Mouse (Mus musculus) limb, embryonic 13.5 days (tissue): ENCODE results near the gene Tmem50a. TPM values are rescaled to one million over a fixed set of nuclear protein-coding genes. Genes with fewer than 3 reads are reported as not detected.
"Not testable (repeated sequence)": the region's sequence is repeated elsewhere in the genome, so short reads cannot be mapped to it uniquely, and the experiment has no call there.

Source experiments
- ATAC-seq: fragments of 200-750 bp; cut with Nextera tagmentation; 2 replicates; pipeline ENCODE4 v1.8.0; 2017; ENCODE audit warnings: low read depth, moderate number of reproducible peaks, moderate TSS enrichment; ENCODE audit not compliant: low FRiP score
- H3K27ac ChIP-seq: fragments of 300-500 bp; sonication (generic); 2 replicates; pipeline ENCODE4 v1.5.1; 2015; ENCODE audit warnings: inconsistent platforms, mild to moderate bottlenecking, moderate library complexity
- H3K27me3 ChIP-seq: fragments of 300-500 bp; sonication (generic); 2 replicates; pipeline ENCODE4 v1.6.1; 2015; ENCODE audit warnings: mild to moderate bottlenecking, inconsistent platforms
- H3K36me3 ChIP-seq: fragments of 300-500 bp; sonication (generic); 2 replicates; pipeline ENCODE4 v1.6.1; 2015; ENCODE audit warnings: inconsistent platforms, mild to moderate bottlenecking, moderate library complexity
- H3K4me1 ChIP-seq: fragments of 300-500 bp; sonication (generic); 2 replicates; pipeline ENCODE4 v1.6.1; 2015; ENCODE audit warnings: inconsistent platforms
- H3K4me2 ChIP-seq: fragments of 300-500 bp; sonication (generic); replicated peaks from 2 replicates; pipeline ENCODE4 v1.6.1; 2015; ENCODE audit warnings: inconsistent platforms, mild to moderate bottlenecking, moderate library complexity
- H3K4me3 ChIP-seq: fragments of 300-500 bp; sonication (generic); 2 replicates; pipeline ENCODE4 v1.5.1; 2015; ENCODE audit warnings: moderate library complexity, mild to moderate bottlenecking, inconsistent platforms
- H3K9ac ChIP-seq: fragments of 300-500 bp; sonication (generic); 2 replicates; pipeline ENCODE4 v1.6.1; 2015; ENCODE audit warnings: mild to moderate bottlenecking, inconsistent platforms
- H3K9me3 ChIP-seq: fragments of 300-500 bp; sonication (generic); 2 replicates; pipeline ENCODE4 v1.6.1; 2016; ENCODE audit warnings: inconsistent platforms
- WGBS: fragments of 180-500 bp; shearing (Covaris S2); methylation state at CpG from one replicate; pipeline ENCODE4 v1.1.7; 2015; 5-methylcytosine and 5-hydroxymethylcytosine counted together
- polyA plus RNA-seq: library from polyadenylated mRNA; unstranded; fragments of >200 nt; fragmentation: Nextera tagmentation; extraction: Ambion mirVana; gene quantifications from 2 replicates; pipeline ENCODE4 v1.2.1, GENCODE M21; 2015

Gene Tmem50a
- polyA plus RNA-seq, 1 experiment from 2014 or later, result 187 TPM

DNA sequence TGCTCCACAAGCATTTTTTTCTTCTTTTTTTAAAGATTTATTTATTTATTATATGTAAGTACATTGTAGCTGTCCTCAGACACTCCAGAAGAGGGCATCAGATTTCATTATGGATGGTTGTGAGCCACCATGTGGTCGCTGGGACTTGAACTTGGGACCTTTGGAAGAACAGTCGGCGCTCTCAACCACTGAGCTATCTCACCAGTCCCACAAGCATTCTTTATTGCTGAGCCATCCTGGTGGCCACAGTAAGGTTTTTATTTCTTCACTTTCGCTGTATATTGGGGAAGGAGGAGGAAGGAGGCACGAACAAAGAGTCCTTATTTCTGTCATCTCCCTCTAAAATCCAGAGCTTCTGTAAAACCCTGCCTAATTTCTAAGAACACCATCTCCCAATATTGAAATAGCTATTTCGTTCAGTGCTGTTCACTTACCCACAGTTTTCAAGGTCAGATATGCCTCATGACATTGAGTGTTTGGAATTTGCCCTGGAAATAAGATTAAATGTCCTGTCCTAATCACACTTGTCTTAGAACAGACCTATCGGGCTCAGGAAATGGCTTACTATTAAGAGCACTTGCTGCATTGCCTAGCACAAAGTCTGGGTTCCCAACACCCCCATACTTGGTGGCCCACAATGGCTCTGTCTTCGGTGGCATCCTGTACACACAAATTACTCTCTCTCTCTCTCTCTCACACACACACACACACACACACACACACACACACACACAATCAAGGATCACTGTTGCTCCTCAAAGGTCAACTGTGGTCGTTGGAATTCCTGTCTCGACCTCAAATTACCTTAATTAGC lies 7.5 kb upstream of the Tmem50a start:
- Histone ChIP-seq H3K4me3 (peak overlapping the region; percentile 81), H3K27ac (peak overlapping the region; percentile 82), H3K4me1 (peaks cover 14% of the 10 kb centered on the region), H3K4me2 (peak overlapping the region; percentile 74), H3K9ac (peak overlapping the region; percentile 67), H3K9me3 (no peaks in the 10 kb centered on the region), H3K27me3 (no peaks in the 10 kb centered on the region), H3K36me3 (peaks cover 21% of the 10 kb centered on the region)
- whole genome bisulfite sequencing, result 62% methylated on average over 10 of the region's 10 CpGs
- no peak for ATAC-seq

DNA sequence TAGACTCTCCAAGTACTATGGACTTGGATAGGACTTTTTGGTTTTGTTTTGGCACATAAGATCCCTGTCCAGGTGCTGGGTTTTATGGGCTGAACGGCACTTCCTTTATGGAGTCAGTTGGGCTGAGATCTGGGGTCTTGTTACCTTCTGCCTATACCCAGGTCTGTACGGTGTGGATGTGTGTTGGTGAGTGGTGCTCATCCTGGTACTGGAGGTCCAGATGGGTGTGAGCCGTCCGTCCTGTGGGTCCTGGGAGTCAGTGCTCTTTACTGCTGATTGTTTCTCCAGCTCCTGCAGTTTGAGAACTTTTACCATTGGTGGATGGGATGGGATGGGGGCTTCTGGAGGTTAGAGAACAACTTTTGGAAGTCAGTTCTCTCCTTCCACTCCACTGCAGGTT lies 6.9 kb upstream of the Tmem50a start:
- no peak for ATAC-seq
- H3K4me1 ChIP-seq, result peaks cover 14% of the 10 kb centered on the region
- no peak overlapping the region for H3K4me2 ChIP-seq
- H3K9me3 ChIP-seq, result no peaks in the 10 kb centered on the region
- WGBS, result 80% methylated on average over 4 of the region's 4 CpGs
- no peaks in the 10 kb centered on the region for H3K27me3 ChIP-seq
- H3K36me3 ChIP-seq, result peaks cover 16% of the 10 kb centered on the region
- H3K4me3 ChIP-seq, result no peak overlapping the region
- H3K27ac ChIP-seq, result no peak overlapping the region
- H3K9ac ChIP-seq, result no peak overlapping the region

DNA sequence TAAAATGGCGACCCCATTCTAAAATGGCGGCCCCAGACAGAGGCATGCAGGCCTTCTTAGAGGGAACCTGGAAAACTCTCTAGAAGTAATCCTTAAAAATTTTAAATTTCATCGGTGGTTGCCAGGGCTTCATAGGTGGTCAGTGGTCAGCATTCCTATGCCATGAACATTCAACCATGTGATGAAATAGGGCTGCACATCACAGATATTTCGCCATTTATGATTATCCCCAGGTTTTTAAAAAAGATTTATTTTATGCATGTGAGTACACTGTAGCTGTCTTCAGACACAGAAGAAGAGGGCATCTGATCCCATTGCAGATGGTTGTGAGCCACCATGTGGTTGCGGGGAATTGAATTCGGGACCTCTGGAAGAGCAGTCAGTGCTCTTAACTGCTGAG lies 5.8 kb upstream of the Tmem50a start:
- no peak overlapping the region for H3K9ac ChIP-seq
- no peak overlapping the region for H3K27ac ChIP-seq
- WGBS, result 92% methylated on average over 6 of the region's 6 CpGs
- H3K9me3 ChIP-seq, result no peaks in the 10 kb centered on the region
- ATAC-seq, result no peak
- peaks cover 6% of the 10 kb centered on the region for H3K4me1 ChIP-seq
- H3K27me3 ChIP-seq, result no peaks in the 10 kb centered on the region
- no peak overlapping the region for H3K4me2 ChIP-seq
- no peak overlapping the region for H3K4me3 ChIP-seq
- H3K36me3 ChIP-seq, result peaks cover 5% of the 10 kb centered on the region

DNA sequence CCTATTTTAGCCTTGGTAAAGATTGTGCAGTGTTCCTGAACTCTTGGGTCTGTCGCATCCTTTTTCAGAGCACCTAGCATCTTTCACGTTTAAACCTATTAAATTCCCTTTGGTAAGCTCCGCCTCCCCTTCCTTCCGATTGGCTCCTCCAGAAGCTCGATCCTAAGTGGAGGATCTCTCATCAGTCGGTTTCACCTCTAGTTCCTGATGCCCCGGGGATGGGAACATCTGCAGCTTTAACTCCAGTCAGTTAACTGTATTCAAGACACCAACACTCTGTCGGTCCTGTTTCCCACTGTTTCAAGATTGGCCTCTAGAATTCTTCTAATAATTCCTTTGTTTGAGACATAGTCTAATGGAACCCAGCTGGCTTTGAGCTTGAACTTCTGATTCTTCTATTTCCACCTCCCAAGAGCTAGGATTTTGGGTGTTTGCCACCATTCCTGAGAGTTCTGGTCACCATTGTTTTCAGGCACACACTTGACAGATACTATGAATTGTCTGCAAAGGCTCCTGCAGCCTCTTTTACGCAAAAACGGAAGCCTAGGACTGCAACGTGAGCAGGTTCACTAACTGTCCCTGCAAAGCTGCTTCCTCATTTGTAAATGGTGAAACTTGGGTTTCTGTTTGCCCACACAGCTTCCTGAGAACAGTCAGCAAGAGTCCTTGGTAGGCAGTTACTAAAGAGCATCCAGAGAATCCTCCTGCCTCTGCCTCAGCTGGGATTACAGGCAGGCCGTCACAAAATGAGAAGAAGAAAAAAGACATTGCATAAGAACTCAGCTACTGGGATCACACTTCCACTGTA lies 5.1 kb upstream of the Tmem50a start:
- Histone ChIP-seq H3K4me1 (peaks cover 7% of the 10 kb centered on the region), H3K27me3 (no peaks in the 10 kb centered on the region), H3K4me2 (no peak overlapping the region), H3K36me3 (no peaks in the 10 kb centered on the region), H3K9me3 (no peaks in the 10 kb centered on the region), H3K27ac (no peak overlapping the region), H3K9ac (no peak overlapping the region), H3K4me3 (no peak overlapping the region)
- no peak for ATAC-seq
- WGBS, result 40% methylated on average over 12 of the region's 12 CpGs

DNA sequence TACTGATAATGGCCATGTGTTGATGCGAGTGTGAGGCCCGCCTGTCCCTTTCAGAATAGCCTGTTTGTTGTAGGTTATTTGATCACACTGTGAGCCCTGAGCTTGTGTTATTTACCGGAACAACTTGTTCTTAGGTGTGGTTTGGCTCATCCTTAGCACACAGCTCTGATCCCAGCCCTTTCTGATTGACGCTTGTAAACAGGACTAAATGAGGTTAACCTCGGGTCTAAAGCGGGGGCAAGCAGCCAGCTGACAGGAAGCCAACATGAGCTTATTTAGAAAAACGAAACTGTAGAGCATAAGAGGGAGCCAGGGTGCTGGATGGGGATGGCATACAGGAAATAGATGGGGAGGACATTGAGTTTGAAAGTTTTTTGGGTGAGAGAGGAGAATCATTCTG lies 3.6 kb upstream of the Tmem50a start:
- H3K27ac ChIP-seq, result no peak overlapping the region
- no peak overlapping the region for H3K9ac ChIP-seq
- no peaks in the 10 kb centered on the region for H3K9me3 ChIP-seq
- no peaks in the 10 kb centered on the region for H3K27me3 ChIP-seq
- WGBS, result 57% methylated on average over 7 of the region's 7 CpGs
- no peak overlapping the region for H3K4me2 ChIP-seq
- H3K4me1 ChIP-seq, result peaks cover 13% of the 10 kb centered on the region
- H3K36me3 ChIP-seq, result no peaks in the 10 kb centered on the region
- no peak overlapping the region for H3K4me3 ChIP-seq
- no peak for ATAC-seq

DNA sequence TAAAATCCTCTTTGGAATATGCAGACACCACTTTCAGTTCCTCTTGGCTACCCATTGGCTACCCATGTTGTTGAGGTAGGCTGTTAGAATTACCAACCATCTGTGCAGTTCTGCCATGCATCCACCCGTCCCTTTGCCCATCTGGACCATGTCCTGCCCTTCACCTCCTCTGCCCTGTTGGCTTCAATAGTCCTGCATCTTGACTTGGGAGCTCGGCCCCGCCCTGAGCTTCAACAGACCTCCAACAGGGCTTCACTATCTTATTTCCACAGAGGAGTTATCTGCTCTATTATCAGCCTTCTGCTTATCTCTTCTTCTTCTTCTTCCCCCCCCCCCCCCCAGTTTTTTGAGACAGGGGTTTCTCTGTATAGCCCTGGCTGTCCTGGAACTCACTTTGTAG lies 2.4 kb upstream of the Tmem50a start:
- ATAC-seq, result no peak
- H3K4me1 ChIP-seq, result peaks cover 18% of the 10 kb centered on the region
- H3K36me3 ChIP-seq, result peaks cover 2% of the 10 kb centered on the region
- H3K4me3 ChIP-seq, result no peak overlapping the region
- no peak overlapping the region for H3K27ac ChIP-seq
- no peaks in the 10 kb centered on the region for H3K27me3 ChIP-seq
- H3K4me2 ChIP-seq, result no peak overlapping the region
- H3K9ac ChIP-seq, result no peak overlapping the region
- no peaks in the 10 kb centered on the region for H3K9me3 ChIP-seq
- 75% methylated on average over 3 of the region's 3 CpGs for WGBS

DNA sequence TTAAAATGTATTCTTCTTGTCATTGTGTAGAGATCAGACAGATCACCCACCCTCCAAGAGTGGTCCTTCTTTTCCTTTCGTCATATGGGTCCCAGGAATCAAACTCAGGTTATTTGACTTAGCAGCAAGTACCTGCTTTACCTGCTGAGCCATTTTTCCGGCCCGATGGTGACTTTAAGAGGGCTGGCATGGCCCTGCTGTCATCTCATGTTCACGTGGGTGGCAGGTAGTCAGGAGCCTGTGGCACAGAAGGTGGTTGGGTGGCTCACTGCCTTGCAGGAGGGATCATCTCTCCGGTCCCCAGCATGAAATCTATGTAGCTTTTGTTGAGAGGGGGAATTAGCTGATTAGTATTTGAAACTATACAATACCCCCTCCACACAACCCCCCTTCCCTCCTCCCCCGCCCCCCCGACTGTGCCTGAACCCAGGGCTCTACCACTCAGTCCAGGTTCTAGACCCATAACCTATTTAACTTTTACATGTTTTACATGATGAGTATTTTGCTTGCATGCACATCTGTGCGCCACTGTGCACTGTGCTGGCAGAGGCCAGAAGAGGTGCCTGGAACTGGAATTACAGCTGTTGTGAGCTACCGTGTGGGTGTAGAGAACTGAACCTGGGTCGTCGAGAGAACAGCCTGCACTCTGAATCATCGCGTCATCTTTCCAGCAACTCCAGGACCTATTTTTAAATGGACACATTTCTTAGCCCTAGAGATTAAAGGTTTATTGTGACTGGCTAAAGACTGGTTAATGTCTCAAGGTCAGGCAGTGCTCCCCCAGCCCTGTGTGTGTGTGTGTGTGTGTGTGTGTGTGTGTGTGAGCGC lies 613 bp upstream of the Tmem50a start:
- H3K9me3 ChIP-seq, result no peaks in the 10 kb centered on the region
- peak overlapping the region; percentile 94; the same call in 1 of the 2 replicates for H3K9ac ChIP-seq
- peak overlapping the region; percentile 79 for H3K4me2 ChIP-seq
- peaks cover 18% of the 10 kb centered on the region for H3K4me1 ChIP-seq
- WGBS, result 54% methylated on average over 14 of the region's 14 CpGs
- no peaks in the 10 kb centered on the region for H3K27me3 ChIP-seq
- no peak overlapping the region for H3K27ac ChIP-seq
- peaks cover 18% of the 10 kb centered on the region for H3K36me3 ChIP-seq
- peak; percentile 3; the same call in 1 of the 2 replicates for ATAC-seq
- peak overlapping the region; percentile 96 for H3K4me3 ChIP-seq

DNA sequence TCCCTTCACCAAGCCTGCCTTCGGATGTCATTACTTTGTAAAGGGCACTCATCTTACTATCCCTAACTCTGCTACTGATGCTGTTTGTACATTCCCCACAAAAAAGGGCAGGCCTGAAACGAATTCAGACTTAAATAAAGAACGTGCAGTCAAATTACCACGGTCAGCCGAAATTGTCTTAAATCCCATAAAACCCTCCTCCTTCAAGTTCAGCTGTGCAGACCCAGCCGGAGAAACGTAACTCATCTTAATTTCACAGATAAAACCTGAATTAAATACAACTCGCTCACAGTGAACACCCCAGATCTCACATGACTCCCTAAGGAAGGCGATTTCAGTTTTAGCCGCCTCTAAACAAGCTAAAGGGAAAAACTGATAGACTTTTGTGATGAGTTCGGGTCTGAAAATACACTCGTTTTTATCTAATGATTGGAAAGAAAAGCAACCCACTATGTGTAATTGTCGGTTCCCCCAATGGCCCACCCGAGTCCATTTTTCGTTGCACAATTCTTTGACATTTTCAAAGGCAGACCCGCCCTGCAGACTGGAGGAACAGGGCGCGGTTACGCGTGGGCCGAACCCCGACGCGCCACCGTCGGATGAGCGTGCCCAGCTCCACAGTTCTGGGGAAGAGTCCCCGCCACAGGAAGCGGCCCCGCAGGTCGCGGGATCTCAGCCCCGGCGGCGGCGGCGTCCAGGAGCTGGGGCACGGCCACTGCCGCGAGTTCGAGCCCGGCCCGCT lies 531 bp downstream of the Tmem50a start:
- Histone ChIP-seq H3K4me2 (peak overlapping the region; percentile 79), H3K9me3 (no peaks in the 10 kb centered on the region), H3K36me3 (peaks cover 24% of the 10 kb centered on the region), H3K4me3 (peak overlapping the region; percentile 96), H3K9ac (peak overlapping the region; percentile 94), H3K27ac (peak overlapping the region; percentile 88), H3K4me1 (peaks cover 18% of the 10 kb centered on the region), H3K27me3 (no peaks in the 10 kb centered on the region)
- peak; percentile 70 for ATAC-seq
- under 1% methylated on average over 42 of the region's 43 CpGs for WGBS

DNA sequence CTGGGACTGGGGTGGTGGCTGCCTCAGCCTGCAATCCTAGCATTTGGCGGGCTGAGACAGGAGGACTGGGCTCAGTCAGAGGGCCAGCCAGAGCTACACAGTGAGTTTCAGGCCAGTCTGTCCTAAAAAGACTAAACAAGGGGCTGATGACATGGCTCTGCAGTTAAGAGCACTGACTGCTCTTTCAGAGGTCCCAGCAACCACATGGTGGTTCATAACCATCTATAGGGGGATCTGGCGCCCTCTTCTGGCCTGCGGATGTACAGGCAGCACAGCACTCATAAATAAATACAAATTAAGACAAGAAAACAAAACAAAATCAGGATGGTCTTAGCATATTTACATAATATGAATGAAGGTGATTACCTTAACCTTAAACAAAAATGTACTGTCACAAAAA lies 1.4 kb downstream of the Tmem50a start:
- WGBS, result 31% methylated on average over 3 of the region's 3 CpGs
- no peak for ATAC-seq

DNA sequence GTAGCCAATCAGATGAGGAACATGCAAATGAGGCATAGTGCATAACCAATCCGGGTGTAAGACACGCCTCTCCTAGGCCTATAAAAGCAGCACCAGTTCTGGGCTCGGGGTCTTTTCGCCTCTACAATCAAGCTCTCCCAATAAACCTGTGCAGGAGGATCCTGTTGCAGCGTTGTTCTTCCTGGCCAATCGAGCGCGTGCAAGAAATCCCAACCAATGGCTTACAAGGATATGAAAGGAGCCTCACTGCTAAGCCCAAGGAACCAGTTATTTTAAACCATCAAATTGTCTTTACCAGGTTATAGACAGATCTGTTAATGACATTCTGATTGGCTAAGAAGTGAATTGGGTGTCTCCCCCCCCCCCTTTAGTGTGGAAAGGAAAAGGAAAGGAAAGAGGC lies 3.4 kb downstream of the Tmem50a start:
- H3K4me3 ChIP-seq, H3K9me3 ChIP-seq, H3K4me2 ChIP-seq, H3K27ac ChIP-seq, H3K27me3 ChIP-seq, H3K9ac ChIP-seq, ATAC-seq: not testable (repeated sequence)
- Histone ChIP-seq H3K36me3 (peaks cover 53% of the 10 kb centered on the region), H3K4me1 (peaks cover 18% of the 10 kb centered on the region)
- 92% methylated on average over 7 of the region's 8 CpGs for WGBS

More for the DNA sequence above, 1.4 kb downstream of the Tmem50a start:
- H3K27me3 ChIP-seq, result no peaks in the 10 kb centered on the region
- peak overlapping the region; percentile 79 for H3K4me2 ChIP-seq
- no peak overlapping the region for H3K27ac ChIP-seq
- H3K9ac ChIP-seq, result no peak overlapping the region
- H3K9me3 ChIP-seq, result no peaks in the 10 kb centered on the region
- H3K4me1 ChIP-seq, result peaks cover 18% of the 10 kb centered on the region
- peaks cover 33% of the 10 kb centered on the region for H3K36me3 ChIP-seq
- H3K4me3 ChIP-seq, result peak overlapping the region; percentile 96

DNA sequence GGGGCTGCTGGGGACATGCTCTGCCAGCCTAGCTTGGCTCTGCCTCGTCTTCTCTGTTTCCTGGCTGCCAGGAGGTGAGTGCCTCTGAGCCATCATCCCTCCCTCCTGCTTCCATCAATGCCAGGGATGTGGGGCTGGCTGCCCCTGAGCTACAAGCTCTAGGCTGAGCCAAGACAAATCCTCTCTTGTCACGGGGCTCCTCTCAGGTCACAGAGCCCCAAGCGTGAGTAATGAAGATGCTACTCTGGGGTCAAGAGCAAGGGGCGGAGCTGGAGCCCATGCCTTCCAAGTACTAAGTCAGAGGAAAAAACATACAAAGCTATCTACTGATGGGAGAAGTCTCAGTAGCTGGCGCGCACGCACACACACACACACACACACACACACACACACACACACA lies 11.8 kb downstream of the Tmem50a start:
- H3K4me3 ChIP-seq, result no peak overlapping the region
- H3K9ac ChIP-seq, result no peak overlapping the region
- peaks cover 100% of the 10 kb centered on the region for H3K36me3 ChIP-seq
- no peak overlapping the region for H3K4me2 ChIP-seq
- no peaks in the 10 kb centered on the region for H3K4me1 ChIP-seq
- WGBS, result 84% methylated on average over 7 of the region's 7 CpGs
- ATAC-seq, result no peak
- no peaks in the 10 kb centered on the region for H3K9me3 ChIP-seq
- no peak overlapping the region for H3K27ac ChIP-seq
- H3K27me3 ChIP-seq, result no peaks in the 10 kb centered on the region
